Mouse (Mus musculus): ENCODE data around the gene Slc35f3. TPM values are rescaled to one million over a fixed set of nuclear protein-coding genes. Genes with fewer than 3 reads are reported as not detected.

The Slc35f3 gene
- polyA plus RNA-seq, 1 experiment from 2014 or later = 0.12 TPM

- Histone ChIP-seq H3K36me3 (no peaks in the 10 kb centered on the region), H3K4me3 (no peak overlapping the region), H3K27me3 (replicated peaks) (no peaks in the 10 kb centered on the region; the same call in 1 of the 2 replicates), H3K4me2 (no peak overlapping the region), H3K4me1 (no peaks in the 10 kb centered on the region), H3K9me3 (no peaks in the 10 kb centered on the region), H3K9ac (no peak overlapping the region), H3K27ac (replicated peaks) (no peak overlapping the region)
- no peak for ATAC-seq (ENCODE audit: extremely low read depth, insufficient number of reproducible peaks, low FRiP score, low TSS enrichment)
- 71% methylated on average over 2 of the region's 3 CpGs for WGBS
Observed at GRCm38 (mm10) chr8:126338864-126339263, 40.5 kb downstream of the Slc35f3 start.

DNA sequence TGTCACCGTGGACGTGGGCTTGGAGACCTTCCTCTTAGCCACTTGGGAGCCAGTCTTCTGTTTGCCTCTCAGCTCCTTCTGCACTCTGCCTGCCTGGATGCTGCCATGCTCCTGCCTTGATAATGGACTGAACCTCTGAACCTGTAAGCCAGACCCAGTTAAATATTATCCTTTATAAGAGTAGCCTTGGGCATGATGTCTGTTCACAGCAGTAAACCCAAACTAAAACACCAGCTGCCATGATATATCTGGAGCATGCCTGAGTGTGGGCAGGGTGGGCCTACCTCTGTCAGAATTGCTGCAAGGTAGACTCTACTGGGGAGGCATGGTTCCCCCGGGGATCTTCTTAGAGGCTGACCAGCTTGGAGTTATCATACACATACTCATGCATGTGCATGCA, 41.0 kb downstream of the Slc35f3 start:
- no peak for ATAC-seq (ENCODE audit: extremely low read depth, insufficient number of reproducible peaks, low FRiP score, low TSS enrichment)

GRCm38 (mm10) chr8:126341200-126341599, 42.8 kb downstream of the Slc35f3 start:
- WGBS = 38% methylated on average over 1 of the region's 1 CpGs
- Histone ChIP-seq H3K4me2 (no peak overlapping the region), H3K4me3 (no peak overlapping the region), H3K27ac (replicated peaks) (no peak overlapping the region), H3K27me3 (replicated peaks) (no peaks in the 10 kb centered on the region; the same call in 1 of the 2 replicates), H3K36me3 (no peaks in the 10 kb centered on the region), H3K9me3 (no peaks in the 10 kb centered on the region), H3K9ac (no peak overlapping the region), H3K4me1 (no peaks in the 10 kb centered on the region)
- ATAC-seq (ENCODE audit: extremely low read depth, insufficient number of reproducible peaks, low FRiP score, low TSS enrichment) = no peak

More for the DNA sequence above, 41.0 kb downstream of the Slc35f3 start:
- Histone ChIP-seq H3K4me1 (no peaks in the 10 kb centered on the region), H3K9ac (no peak overlapping the region), H3K27ac (replicated peaks) (no peak overlapping the region), H3K9me3 (no peaks in the 10 kb centered on the region), H3K36me3 (no peaks in the 10 kb centered on the region), H3K4me2 (no peak overlapping the region), H3K27me3 (replicated peaks) (no peaks in the 10 kb centered on the region; the same call in 1 of the 2 replicates), H3K4me3 (no peak overlapping the region)
- WGBS = 75% methylated on average over 3 of the region's 3 CpGs

GRCm38 (mm10) chr8:126343427-126343826, 45.1 kb downstream of the Slc35f3 start:
- H3K27me3 ChIP-seq (replicated peaks) = no peaks in the 10 kb centered on the region
- H3K9ac ChIP-seq = no peak overlapping the region
- 74% methylated on average over 5 of the region's 5 CpGs for WGBS
- no peaks in the 10 kb centered on the region for H3K4me1 ChIP-seq
- no peak overlapping the region for H3K27ac ChIP-seq (replicated peaks)
- 0 out of 2 replicates have a peak, but pooled peaks cover 3% of the 10 kb centered on the region for H3K9me3 ChIP-seq
- no peaks in the 10 kb centered on the region for H3K36me3 ChIP-seq
- H3K4me2 ChIP-seq = no peak overlapping the region
- no peak for ATAC-seq (ENCODE audit: extremely low read depth, insufficient number of reproducible peaks, low FRiP score, low TSS enrichment)
- H3K4me3 ChIP-seq = no peak overlapping the region

DNA sequence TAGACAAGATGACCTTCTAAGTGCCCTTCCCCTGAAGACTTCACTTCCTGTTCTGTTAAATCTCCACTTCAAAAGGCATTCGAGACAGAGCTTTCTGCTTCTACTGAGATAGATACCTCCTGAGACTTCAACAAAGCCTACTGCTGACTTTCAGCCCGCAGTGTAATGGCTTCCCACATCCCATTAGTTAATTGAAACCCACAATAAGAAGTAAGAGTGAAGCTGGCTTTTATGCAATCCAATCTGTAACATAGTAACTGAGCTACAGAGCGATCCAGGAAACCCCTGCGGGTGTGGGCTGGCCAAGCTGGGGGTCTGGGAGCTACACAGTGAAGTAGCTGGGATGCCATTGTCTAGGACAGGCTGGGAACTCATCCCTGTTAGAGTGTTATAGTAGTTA, 46.7 kb downstream of the Slc35f3 start:
- Histone ChIP-seq H3K36me3 (no peaks in the 10 kb centered on the region), H3K4me3 (no peak overlapping the region), H3K4me1 (no peaks in the 10 kb centered on the region), H3K27ac (replicated peaks) (no peak overlapping the region), H3K27me3 (replicated peaks) (no peaks in the 10 kb centered on the region), H3K4me2 (no peak overlapping the region), H3K9ac (no peak overlapping the region), H3K9me3 (0 out of 2 replicates have a peak, but pooled peaks cover 3% of the 10 kb centered on the region)
- 43% methylated on average over 4 of the region's 4 CpGs for WGBS
- no peak for ATAC-seq (ENCODE audit: extremely low read depth, insufficient number of reproducible peaks, low FRiP score, low TSS enrichment)

DNA sequence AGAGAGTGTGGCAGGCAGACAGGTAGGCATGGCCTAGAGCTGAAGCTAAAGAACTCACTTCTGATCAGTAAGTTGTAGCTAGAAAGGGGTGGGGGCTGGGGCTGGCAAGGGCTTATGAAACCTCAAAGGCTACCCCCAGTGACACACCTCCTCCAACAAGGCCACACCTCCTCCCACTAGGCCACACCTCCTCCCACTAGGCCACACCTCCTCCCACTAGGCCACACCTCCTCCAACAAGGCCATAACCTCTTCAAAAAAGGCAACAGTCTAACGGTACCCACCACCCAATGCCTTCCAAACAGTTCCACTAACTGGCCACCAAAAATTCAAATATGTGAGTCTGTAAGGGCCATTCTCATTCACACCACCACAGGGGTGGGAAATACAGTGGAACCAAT, 54.9 kb downstream of the Slc35f3 start:
- ATAC-seq (ENCODE audit: extremely low read depth, insufficient number of reproducible peaks, low FRiP score, low TSS enrichment) = no peak
- Histone ChIP-seq H3K4me3 (no peak overlapping the region), H3K4me2 (no peak overlapping the region), H3K36me3 (no peaks in the 10 kb centered on the region), H3K27me3 (replicated peaks) (no peaks in the 10 kb centered on the region), H3K4me1 (no peaks in the 10 kb centered on the region), H3K9ac (no peak overlapping the region), H3K9me3 (peaks cover 10% of the 10 kb centered on the region), H3K27ac (replicated peaks) (no peak overlapping the region)
- WGBS = 67% methylated on average over 1 of the region's 1 CpGs

GRCm38 (mm10) chr8:126357946-126358345, 59.6 kb downstream of the Slc35f3 start:
- Histone ChIP-seq H3K4me3 (no peak overlapping the region), H3K4me1 (no peaks in the 10 kb centered on the region), H3K4me2 (no peak overlapping the region), H3K27ac (replicated peaks) (no peak overlapping the region), H3K9ac (no peak overlapping the region), H3K27me3 (replicated peaks) (no peaks in the 10 kb centered on the region), H3K9me3 (peaks cover 10% of the 10 kb centered on the region), H3K36me3 (no peaks in the 10 kb centered on the region)
- 48% methylated on average over 3 of the region's 3 CpGs for WGBS
- no peak for ATAC-seq (ENCODE audit: extremely low read depth, insufficient number of reproducible peaks, low FRiP score, low TSS enrichment)

DNA sequence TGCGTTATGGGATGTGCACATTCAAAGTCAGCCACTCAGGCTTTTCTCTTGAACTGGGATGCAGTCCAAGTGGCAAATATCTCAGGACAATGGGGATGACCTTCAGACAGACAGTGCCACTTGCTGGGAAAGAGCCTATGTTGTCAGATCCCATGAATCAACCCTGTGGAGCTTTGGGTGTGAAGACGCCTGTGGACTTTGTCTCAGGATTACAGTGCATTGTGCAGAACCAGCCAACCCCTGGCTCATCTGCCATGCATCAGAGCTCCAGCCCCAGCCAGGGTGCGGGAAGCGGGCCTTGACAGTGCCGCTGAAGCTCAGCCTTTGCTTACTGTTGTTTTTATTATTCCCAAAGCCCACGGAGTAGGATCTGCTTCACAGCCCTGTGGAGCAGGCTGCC, 60.9 kb downstream of the Slc35f3 start:
- H3K4me3 ChIP-seq = no peak overlapping the region
- WGBS = 70% methylated on average over 6 of the region's 6 CpGs
- H3K9ac ChIP-seq = no peak overlapping the region
- no peak overlapping the region for H3K27ac ChIP-seq (replicated peaks)
- no peak overlapping the region for H3K4me2 ChIP-seq
- no peaks in the 10 kb centered on the region for H3K27me3 ChIP-seq (replicated peaks)
- peaks cover 10% of the 10 kb centered on the region for H3K9me3 ChIP-seq
- no peaks in the 10 kb centered on the region for H3K4me1 ChIP-seq
- no peaks in the 10 kb centered on the region for H3K36me3 ChIP-seq
- no peak for ATAC-seq (ENCODE audit: extremely low read depth, insufficient number of reproducible peaks, low FRiP score, low TSS enrichment)

- H3K9me3 ChIP-seq = peaks cover 10% of the 10 kb centered on the region
- H3K4me3 ChIP-seq = no peak overlapping the region
- ATAC-seq (ENCODE audit: extremely low read depth, insufficient number of reproducible peaks, low FRiP score, low TSS enrichment) = no peak
- H3K27me3 ChIP-seq (replicated peaks) = no peaks in the 10 kb centered on the region
- no peaks in the 10 kb centered on the region for H3K36me3 ChIP-seq
- no peak overlapping the region for H3K4me2 ChIP-seq
- H3K27ac ChIP-seq (replicated peaks) = no peak overlapping the region
- H3K4me1 ChIP-seq = no peaks in the 10 kb centered on the region
- WGBS = 67% methylated on average over 11 of the region's 11 CpGs
- no peak overlapping the region for H3K9ac ChIP-seq
Observed at GRCm38 (mm10) chr8:126360106-126360505, 61.7 kb downstream of the Slc35f3 start.

DNA sequence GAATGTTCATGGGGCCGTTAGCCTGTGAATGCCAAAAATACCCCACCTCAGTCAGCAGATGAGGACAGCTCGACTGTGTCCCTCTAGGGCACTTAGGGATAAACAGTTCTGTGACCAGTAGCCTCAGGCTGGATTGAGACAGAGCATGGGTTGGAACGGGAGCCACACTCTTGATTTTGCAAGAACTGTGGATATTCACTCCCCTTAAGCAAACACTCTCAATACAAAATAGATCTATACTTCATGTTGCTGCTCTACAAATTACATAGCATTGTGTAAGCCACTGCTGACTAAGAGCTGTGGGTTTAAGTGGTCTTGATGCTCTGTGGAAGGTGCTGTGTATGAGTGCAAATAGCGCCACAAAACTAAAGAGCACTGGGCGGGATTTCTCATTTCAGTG, 62.3 kb downstream of the Slc35f3 start:
- H3K9me3 ChIP-seq = peaks cover 10% of the 10 kb centered on the region
- no peak overlapping the region for H3K27ac ChIP-seq (replicated peaks)
- H3K4me3 ChIP-seq = no peak overlapping the region
- 56% methylated on average over 5 of the region's 5 CpGs for WGBS
- H3K9ac ChIP-seq = no peak overlapping the region
- ATAC-seq (ENCODE audit: extremely low read depth, insufficient number of reproducible peaks, low FRiP score, low TSS enrichment) = no peak
- no peaks in the 10 kb centered on the region for H3K36me3 ChIP-seq
- no peaks in the 10 kb centered on the region for H3K4me1 ChIP-seq
- H3K27me3 ChIP-seq (replicated peaks) = no peaks in the 10 kb centered on the region
- no peak overlapping the region for H3K4me2 ChIP-seq

DNA sequence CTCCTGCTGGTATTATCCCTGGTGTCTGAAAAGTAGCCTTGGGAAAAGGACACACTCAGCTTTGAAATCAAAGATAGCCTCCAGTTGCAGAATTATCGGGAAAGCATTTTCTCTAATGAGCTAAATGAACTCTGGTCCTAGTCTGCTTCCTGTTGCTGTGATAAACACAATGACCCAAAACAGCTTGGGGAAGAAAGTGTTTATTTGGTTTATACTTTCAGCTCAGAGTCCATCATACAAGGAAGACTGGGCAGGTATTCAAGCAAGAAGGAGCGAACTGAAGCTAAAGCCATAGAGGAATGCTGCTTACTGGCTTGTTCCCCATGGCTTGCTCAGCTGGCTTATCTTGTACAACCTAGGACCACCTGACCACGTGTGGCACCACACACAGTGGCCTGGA, 67.9 kb downstream of the Slc35f3 start:
- 63% methylated on average over 3 of the region's 3 CpGs for WGBS
- Histone ChIP-seq H3K9me3 (no peaks in the 10 kb centered on the region), H3K4me3 (no peak overlapping the region), H3K36me3 (no peaks in the 10 kb centered on the region), H3K27ac (replicated peaks) (no peak overlapping the region), H3K27me3 (replicated peaks) (no peaks in the 10 kb centered on the region), H3K4me2 (no peak overlapping the region), H3K4me1 (no peaks in the 10 kb centered on the region), H3K9ac (no peak overlapping the region)
- ATAC-seq (ENCODE audit: extremely low read depth, insufficient number of reproducible peaks, low FRiP score, low TSS enrichment) = no peak

DNA sequence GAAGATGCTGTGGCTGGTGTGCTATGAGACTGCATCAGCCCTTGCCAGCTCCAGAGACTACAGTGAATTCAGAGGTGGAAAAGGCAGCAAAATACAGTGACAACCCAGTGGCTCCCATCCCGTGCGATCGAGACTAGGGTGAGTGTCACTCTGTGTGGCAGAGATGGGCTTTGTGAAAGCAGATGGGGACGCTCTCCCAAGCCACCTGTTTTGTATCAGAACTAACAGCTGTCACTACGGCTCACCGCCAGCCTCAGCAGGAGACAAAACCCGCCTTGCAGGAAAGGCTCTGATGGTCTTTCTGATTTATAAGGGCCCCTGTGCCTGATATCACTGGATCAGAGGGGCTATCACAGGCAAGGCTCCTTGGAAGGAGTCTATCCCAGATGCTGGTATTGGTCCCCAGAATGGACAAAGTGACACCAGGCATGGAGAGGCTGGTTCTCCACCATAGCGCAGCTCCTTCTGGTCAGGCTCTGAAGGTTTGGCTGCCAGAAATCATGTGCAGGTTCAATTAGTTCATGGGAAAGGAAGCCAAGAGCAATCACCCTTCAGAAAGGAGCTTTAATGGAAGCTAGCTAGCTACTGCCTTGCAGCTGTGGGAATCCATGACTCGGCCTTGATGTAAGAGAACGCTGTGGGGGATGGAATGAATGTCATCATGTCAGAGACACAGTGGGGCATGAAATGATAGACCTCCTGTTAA, 70.1 kb downstream of the Slc35f3 start:
- no peak overlapping the region for H3K4me3 ChIP-seq
- no peak overlapping the region for H3K4me2 ChIP-seq
- H3K36me3 ChIP-seq = no peaks in the 10 kb centered on the region
- no peak overlapping the region for H3K27ac ChIP-seq (replicated peaks)
- ATAC-seq (ENCODE audit: extremely low read depth, insufficient number of reproducible peaks, low FRiP score, low TSS enrichment) = no peak
- H3K27me3 ChIP-seq (replicated peaks) = no peaks in the 10 kb centered on the region
- H3K4me1 ChIP-seq = no peaks in the 10 kb centered on the region
- no peak overlapping the region for H3K9ac ChIP-seq
- H3K9me3 ChIP-seq = no peaks in the 10 kb centered on the region
- 65% methylated on average over 10 of the region's 10 CpGs for WGBS
